Mouse (Mus musculus) CH12.LX (cell line): ENCODE measurements around the gene Mrpl39. TPM values are rescaled to one million over a fixed set of nuclear protein-coding genes. Genes with fewer than 3 reads are reported as not detected.

Source experiments
- DNase-seq: peaks from one replicate; pipeline ENCODE4 v3.0.0-alpha.2; 2013; ENCODE audit errors: extremely low read depth
- H3K27ac ChIP-seq: 2 replicates; pipeline ENCODE4 v1.5.1; 2012; ENCODE audit warnings: low read depth, mild to moderate bottlenecking, control low read depth, moderate library complexity; ENCODE audit not compliant: insufficient read depth
- H3K27me3 ChIP-seq: replicated peaks from 2 replicates; pipeline ENCODE3; 2012; ENCODE audit warnings: inconsistent platforms
- H3K36me3 ChIP-seq, 2 experiments: replicated peaks in 1 of 2; 2 replicates each; pipeline versions ENCODE3 to v1.6.1; 2012; ENCODE audit warnings: inconsistent platforms in 1 of 2, low read length in 1 of 2, mild to moderate bottlenecking in 1 of 2, mixed read lengths in 1 of 2, moderate library complexity in 1 of 2; ENCODE audit not compliant: control insufficient read depth in 1 of 2, insufficient read depth in 1 of 2
- H3K4me1 ChIP-seq, 2 experiments: 2 replicates each; pipeline ENCODE4 v1.6.1; 2012; ENCODE audit warnings: inconsistent platforms in 1 of 2, moderate library complexity in 1 of 2; ENCODE audit not compliant: insufficient read depth in 2 of 2, control insufficient read depth in 1 of 2
- H3K4me2 ChIP-seq: 2 replicates; pipeline ENCODE4 v1.6.1; 2012; ENCODE audit warnings: low read depth, mild to moderate bottlenecking, control low read depth; ENCODE audit not compliant: poor library complexity, insufficient read depth, severe bottlenecking
- H3K4me3 ChIP-seq, 3 experiments: fragments of 150-350 bp in 1 of 3; sonication (generic) in 1 of 3; replicated peaks in 1 of 3; 2 replicates each; pipeline versions ENCODE3 to v1.5.1; 2011 to 2012; ENCODE audit warnings: low read depth in 2 of 3, low read length in 2 of 3, mild to moderate bottlenecking in 2 of 3, moderate library complexity in 2 of 3, control low read depth in 1 of 3, improper control_type of control experiment in 1 of 3, inconsistent platforms in 1 of 3, mixed read lengths in 1 of 3; ENCODE audit not compliant: poor library complexity in 1 of 3
- H3K79me2 ChIP-seq: replicated peaks from 2 replicates; pipeline ENCODE4 v1.6.1; 2012; ENCODE audit warnings: mild to moderate bottlenecking, moderate library complexity; ENCODE audit not compliant: control insufficient read depth, poor library complexity, insufficient read depth, severe bottlenecking; ENCODE audit errors: extremely low read depth
- H3K9ac ChIP-seq: 2 replicates; pipeline ENCODE4 v1.6.1; 2012; ENCODE audit warnings: low read depth, mild to moderate bottlenecking, control low read depth, moderate library complexity; ENCODE audit not compliant: insufficient read depth
- H3K9me3 ChIP-seq: replicated peaks from 2 replicates; pipeline ENCODE3; 2012; ENCODE audit warnings: low read length, inconsistent platforms, mixed read lengths
- CHD2 ChIP-seq: IDR thresholded peaks from 2 replicates; pipeline ENCODE4 v1.6.1; 2011; ENCODE audit warnings: low read length, improper control_type of control experiment
- CTCF ChIP-seq, 2 experiments: IDR thresholded peaks in 1 of 2; conservative IDR thresholded peaks in 1 of 2; 2 replicates each; pipeline ENCODE4 v1.5.1; 2011 to 2012; ENCODE audit warnings: low read depth in 2 of 2, low read length in 2 of 2, improper control_type of control experiment in 1 of 2, inconsistent platforms in 1 of 2, mild to moderate bottlenecking in 1 of 2, moderate library complexity in 1 of 2
- ELF1 ChIP-seq: IDR thresholded peaks from 2 replicates; pipeline ENCODE4 v1.6.1; 2014; ENCODE audit warnings: low read depth, mild to moderate bottlenecking, inconsistent platforms, low read length, improper control_type of control experiment
- EP300 ChIP-seq: IDR thresholded peaks from 2 replicates; pipeline ENCODE4 v1.6.1; 2011; ENCODE audit warnings: low read length, improper control_type of control experiment
- ETS1 ChIP-seq: conservative IDR thresholded peaks from 2 replicates; pipeline ENCODE4 v1.6.1; 2012; ENCODE audit warnings: low read depth, mild to moderate bottlenecking, inconsistent platforms, low read length, improper control_type of control experiment, moderate library complexity
- GABPA ChIP-seq: IDR thresholded peaks from 2 replicates; pipeline ENCODE4 v1.6.1; 2012; ENCODE audit warnings: low read depth, low read length, improper control_type of control experiment, inconsistent platforms; ENCODE audit not compliant: insufficient replicate concordance
- HCFC1 ChIP-seq: IDR thresholded peaks from 2 replicates; pipeline ENCODE4 v1.6.1; 2012; ENCODE audit warnings: low read depth, mild to moderate bottlenecking, inconsistent platforms, low read length, improper control_type of control experiment
- JUN ChIP-seq: IDR thresholded peaks from 2 replicates; pipeline ENCODE4 v1.6.1; 2011; ENCODE audit warnings: low read depth, mild to moderate bottlenecking, low read length, improper control_type of control experiment, moderate library complexity; ENCODE audit not compliant: insufficient read depth
- MAFK ChIP-seq: IDR thresholded peaks from 2 replicates; pipeline ENCODE4 v1.6.1; 2011; ENCODE audit warnings: low read length, improper control_type of control experiment; ENCODE audit not compliant: insufficient replicate concordance
- MAX ChIP-seq: IDR thresholded peaks from 2 replicates; pipeline ENCODE4 v1.6.1; 2011; ENCODE audit warnings: low read length, improper control_type of control experiment
- MAZ ChIP-seq: IDR thresholded peaks from 2 replicates; pipeline ENCODE4 v1.6.1; 2012; ENCODE audit warnings: low read depth, mild to moderate bottlenecking, inconsistent platforms, low read length, improper control_type of control experiment, moderate library complexity
- MXI1 ChIP-seq: IDR thresholded peaks from 2 replicates; pipeline ENCODE4 v1.6.1; 2011; ENCODE audit warnings: mild to moderate bottlenecking, low read depth, low read length, improper control_type of control experiment
- MYC ChIP-seq: IDR thresholded peaks from 2 replicates; pipeline ENCODE4 v1.6.1; 2011; ENCODE audit warnings: low read depth, mild to moderate bottlenecking, improper control_type of control experiment, low read length
- NRF1 ChIP-seq: IDR thresholded peaks from 2 replicates; pipeline ENCODE4 v1.6.1; 2014; ENCODE audit warnings: low read depth, mild to moderate bottlenecking, inconsistent platforms, low read length, improper control_type of control experiment, moderate library complexity
- PAX5 ChIP-seq: IDR thresholded peaks from 2 replicates; pipeline ENCODE4 v1.6.1; 2012; ENCODE audit warnings: low read length, inconsistent platforms, mixed read lengths
- POLR2AphosphoS2 ChIP-seq: IDR thresholded peaks from 2 replicates; pipeline ENCODE4 v1.6.1; 2011; ENCODE audit warnings: low read depth, low read length, improper control_type of control experiment
- RCOR1 ChIP-seq: conservative IDR thresholded peaks from 2 replicates; pipeline ENCODE4 v1.6.1; 2012; ENCODE audit warnings: low read depth, mild to moderate bottlenecking, inconsistent platforms, low read length, improper control_type of control experiment
- SMC3 ChIP-seq: IDR thresholded peaks from 2 replicates; pipeline ENCODE4 v1.6.1; 2011; ENCODE audit warnings: low read depth, low read length, improper control_type of control experiment
- UBTF ChIP-seq: IDR thresholded peaks from 2 replicates; pipeline ENCODE4 v1.6.1; 2012; ENCODE audit warnings: low read depth, mild to moderate bottlenecking, inconsistent platforms, low read length, improper control_type of control experiment, moderate library complexity
- USF1 ChIP-seq: IDR thresholded peaks from 2 replicates; pipeline ENCODE4 v1.6.1; 2014; ENCODE audit warnings: low read depth, mild to moderate bottlenecking, inconsistent platforms, low read length, improper control_type of control experiment
- ZC3H11A ChIP-seq: IDR thresholded peaks from 2 replicates; pipeline ENCODE4 v1.6.1; 2012; ENCODE audit warnings: low read depth, mild to moderate bottlenecking, inconsistent platforms, low read length, improper control_type of control experiment
- ZMIZ1 ChIP-seq: IDR thresholded peaks from 2 replicates; pipeline ENCODE4 v1.6.1; 2012; ENCODE audit warnings: low read depth, mild to moderate bottlenecking, inconsistent platforms, low read length, improper control_type of control experiment
- dilution Hi-C: fragments of 300-500 bp; cut with MboI; formaldehyde crosslinking; loops from 2 replicates; pipeline ENCODE4 v1.14.3; 2020; ENCODE audit warnings: low sequenced_read_pairs; ENCODE audit not compliant: extremely low pct_unique_long_range_greater_than_20kb, extremely low pct_ligation_motif_present
- in situ Hi-C: fragments of 300-500 bp; cut with MboI; formaldehyde crosslinking; loops from 3 replicates; pipeline ENCODE4 v1.14.3; 2019; ENCODE audit warnings: low sequenced_read_pairs, low pct_ligation_motif_present, low pct_unique_long_range_greater_than_20kb, mixed read lengths
- polyA plus RNA-seq: library from polyadenylated mRNA; unstranded; fragments of >175 nt; gene quantifications from 2 replicates; pipeline ENCODE4 v1.2.1, GENCODE M21; 2012; ENCODE audit warnings: low read depth; ENCODE audit not compliant: insufficient read length
- total RNA-seq, 2 experiments: library from RNA; depleted of rRNA; stranded (reverse); fragments of 300-350 nt in 1 of 2; fragments of >200 nt in 1 of 2; gene quantifications; 2 replicates each; pipeline ENCODE4 v1.2.3; 2012 to 2014

Gene Mrpl39
- total and polyA plus RNA-seq, 3 experiments = 102 to 123 (median 110) TPM

- H3K4me2 ChIP-seq = no peak overlapping the region
- H3K4me3 ChIP-seq = no peak overlapping the region
These were observed 39.8 kb upstream of the Mrpl39 start for GRCm38 (mm10) chr16:84775356-84775755.

GRCm38 (mm10) chr16:84774761-84775231 is 39.3 kb upstream of the Mrpl39 start:
- dilution Hi-C loops (no loop called here), in situ Hi-C loops (loop anchor here (5.0 kb wide), 1 partner anchor 33 kb away; no protein-coding TSS in a partner anchor)
- Histone ChIP-seq H3K4me3 (no peak overlapping the region), H3K27me3 (no peaks in the 10 kb centered on the region), H3K9ac (no peak overlapping the region), H3K79me2 (no peaks in the 10 kb centered on the region), H3K36me3 (peaks cover 0 to 2% of the 10 kb centered on the region in 2 experiments), H3K27ac (no peak overlapping the region), H3K4me1 (no peaks in the 10 kb centered on the region), H3K4me2 (no peak overlapping the region), H3K9me3 (no peaks in the 10 kb centered on the region)
- no peak for DNase-seq
- TF ChIP-seq PAX5 (no peak), ZC3H11A (no peak), POLR2AphosphoS2 (no peak), ETS1 (no peak), UBTF (no peak)

More at GRCm38 (mm10) chr16:84775356-84775755, 39.8 kb upstream of the Mrpl39 start:
- Histone ChIP-seq H3K4me1 (no peaks in the 10 kb centered on the region), H3K36me3 (peaks cover 0 to 2% of the 10 kb centered on the region in 2 experiments), H3K9ac (no peak overlapping the region), H3K79me2 (no peaks in the 10 kb centered on the region), H3K9me3 (no peaks in the 10 kb centered on the region), H3K27me3 (no peaks in the 10 kb centered on the region), H3K27ac (no peak overlapping the region)
- TF ChIP-seq MAX (no peak), RCOR1 (no peak), ZMIZ1 (no peak), JUN (no peak), USF1 (no peak), ETS1 (no peak), NRF1 (no peak), HCFC1 (no peak), GABPA (no peak), MAZ (no peak), CHD2 (no peak), UBTF (no peak), MXI1 (no peak), MYC (no peak), ELF1 (no peak), MAFK (no peak), POLR2AphosphoS2 (no peak), EP300 (no peak), SMC3 (no peak), CTCF (conservative IDR thresholded peaks at IDR 0.05 in 1 of 2, IDR thresholded peaks at IDR 0.05 in 1 of 2; ENCODE audit: low read depth in 2 of 2, low read length in 2 of 2) (no peak)
- dilution Hi-C loops (no loop called here), in situ Hi-C loops (no loop called here)
- DNase-seq = no peak
